In genomic region chr3:32886386-32886785, GRCm38 (mm10) we compare ENCODE assay signal across 14 mouse cellular contexts.
DNase-seq lines count a peak whose midpoint lies in the region.
"Had no signal": no experiment of that assay in that cellular context is flagged by ENCODE, and none has a peak within 500 bp of the region (broad histone marks: within the 10 kb centered on the region; RNA-seq: fewer than 3 reads in every experiment).

No protein-coding gene starts in this region.

- DNase-seq in gastrocnemius, adult 18-20 months (ENCODE audit: low spot score): peak; percentile 71
- DNase-seq in gastrocnemius, postnatal 4 days (ENCODE audit: low spot score in 2 of 2): no peak
- DNase-seq in gastrocnemius, postnatal 25 days: peak; percentile 45
- DNase-seq in gastrocnemius, postnatal 10 days: no peak
- peak; percentile 72 for DNase-seq in skeletal muscle tissue, adult 2 months (ENCODE audit: low read depth, low spot score)
- DNase-seq: adrenal gland, adult 8-10 months; adrenal gland, postnatal 14 days; adrenal gland, postnatal 36 days; B cell, adult 2 months; cerebellum, adult 11-12 months; cerebellum, adult 2 months; cerebellum, adult 9-10 months; cerebellum, postnatal 10 days; cerebellum, postnatal 25 days had no signal

Comparison
In these comparisons a context has a peak if more than half of its experiments do, and no peak if none do; other contexts are left out.
1. DNase-seq: peak in gastrocnemius, adult 18-20 months (single experiment), gastrocnemius, postnatal 25 days (single experiment) and skeletal muscle tissue, adult 2 months (single experiment); none in gastrocnemius, postnatal 4 days (0 of 2) and gastrocnemius, postnatal 10 days (single experiment).